Mouse (Mus musculus) MEL (cell line): ENCODE measurements at regions not wholly inside any gene's neighbourhood (a gene's known extent, or its start where the extent isn't known, plus 50 kb on each side); places are given as distances from the start of the nearest gene placed in this dataset.

ENCODE experiments used
- CTCF ChIP-seq, 3 experiments: IDR thresholded peaks in 2 of 3; conservative IDR thresholded peaks in 1 of 3; 2 replicates each; pipeline ENCODE4 v1.5.1; 2011 to 2012; ENCODE audit warnings: low read length in 3 of 3, low read depth in 2 of 3, mild to moderate bottlenecking in 2 of 3, improper control_type of control experiment in 1 of 3, inconsistent platforms in 1 of 3, mixed read lengths in 1 of 3, moderate library complexity in 1 of 3; ENCODE audit not compliant: control insufficient read depth in 1 of 3, insufficient read depth in 1 of 3, poor library complexity in 1 of 3, severe bottlenecking in 1 of 3
- ELF1 ChIP-seq: IDR thresholded peaks from 2 replicates; pipeline ENCODE4 v1.6.1; 2014; ENCODE audit warnings: low read depth, mild to moderate bottlenecking, inconsistent platforms, low read length, improper control_type of control experiment, moderate library complexity
- EP300 ChIP-seq, 2 experiments: IDR thresholded peaks; 2 replicates each; pipeline ENCODE4 v1.6.1; 2011; ENCODE audit warnings: improper control_type of control experiment in 2 of 2, low read length in 2 of 2, low read depth in 1 of 2, mild to moderate bottlenecking in 1 of 2
- MEF2A ChIP-seq: IDR thresholded peaks from 2 replicates; pipeline ENCODE4 v1.6.1; 2014; ENCODE audit warnings: low read depth, mild to moderate bottlenecking, inconsistent platforms, low read length, improper control_type of control experiment; ENCODE audit not compliant: poor library complexity, insufficient replicate concordance, severe bottlenecking; ENCODE audit errors: extremely low read depth
- POLR2A ChIP-seq, 2 experiments: IDR thresholded peaks; 2 replicates each; pipeline ENCODE4 v1.6.1; 2011 to 2012; ENCODE audit warnings: low read length in 2 of 2, mild to moderate bottlenecking in 2 of 2, control low read depth in 1 of 2, improper control_type of control experiment in 1 of 2, low read depth in 1 of 2, moderate library complexity in 1 of 2; ENCODE audit not compliant: control insufficient read depth in 1 of 2, insufficient read depth in 1 of 2, poor library complexity in 1 of 2
- ZC3H11A ChIP-seq: IDR thresholded peaks from 2 replicates; pipeline ENCODE4 v1.6.1; 2012; ENCODE audit warnings: low read depth, mild to moderate bottlenecking, inconsistent platforms, low read length, improper control_type of control experiment
- ZMIZ1 ChIP-seq: IDR thresholded peaks from 2 replicates; pipeline ENCODE4 v1.6.1; 2012; ENCODE audit warnings: low read depth, mild to moderate bottlenecking, inconsistent platforms, low read length, improper control_type of control experiment, moderate library complexity

GRCm38 (mm10) chr14:98721033-98721432 lies 273.1 kb downstream of the Rpl36a-ps1 start:
- TF ChIP-seq POLR2A (IDR thresholded peaks at IDR 0.05; ENCODE audit: control insufficient read depth in 1 of 2, insufficient read depth in 1 of 2, low read depth in 1 of 2, low read length in 2 of 2, poor library complexity in 1 of 2) (no peak), CTCF (IDR thresholded peaks at IDR 0.05 in 2 of 3, conservative IDR thresholded peaks at IDR 0.05 in 1 of 3; ENCODE audit: control insufficient read depth in 1 of 3, insufficient read depth in 1 of 3, low read depth in 2 of 3, low read length in 3 of 3, poor library complexity in 1 of 3, severe bottlenecking in 1 of 3) (no peak), EP300 (IDR thresholded peaks at IDR 0.05; ENCODE audit: low read depth in 1 of 2, low read length in 2 of 2) (peak; percentile 57 to 61), ELF1 (no peak), MEF2A (no peak), ZMIZ1 (no peak), ZC3H11A (no peak)
